Mouse (Mus musculus) embryonic facial prominence, embryonic 12.5 days (tissue): ENCODE measurements at regions not wholly inside any gene's neighbourhood (a gene's known extent, or its start where the extent isn't known, plus 50 kb on each side); places are given as distances from the start of the nearest gene placed in this dataset.
"Not testable (repeated sequence)": the region's sequence is repeated elsewhere in the genome, so short reads cannot be mapped to it uniquely, and the experiment has no call there.

Experiments used
- ATAC-seq: fragments of 200-750 bp; cut with Nextera tagmentation; 2 replicates; pipeline ENCODE4 v1.8.0; 2017; ENCODE audit not compliant: insufficient number of reproducible peaks, insufficient read depth, low FRiP score, low TSS enrichment
- H3K27ac ChIP-seq: fragments of 300-500 bp; sonication (generic); 2 replicates; pipeline ENCODE4 v1.5.1; 2016; ENCODE audit warnings: mild to moderate bottlenecking
- H3K27me3 ChIP-seq: fragments of 300-500 bp; sonication (generic); 2 replicates; pipeline ENCODE4 v1.6.1; 2016; ENCODE audit warnings: mild to moderate bottlenecking, moderate library complexity
- H3K36me3 ChIP-seq: fragments of 300-500 bp; sonication (generic); 2 replicates; pipeline ENCODE4 v1.6.1; 2016; ENCODE audit warnings: mild to moderate bottlenecking
- H3K4me1 ChIP-seq: fragments of 300-500 bp; sonication (generic); 2 replicates; pipeline ENCODE4 v1.6.1; 2016
- H3K4me2 ChIP-seq: fragments of 300-500 bp; sonication (generic); replicated peaks from 2 replicates; pipeline ENCODE4 v1.6.1; 2016; ENCODE audit warnings: mild to moderate bottlenecking, moderate library complexity
- H3K4me3 ChIP-seq: fragments of 300-500 bp; sonication (generic); 2 replicates; pipeline ENCODE4 v1.5.1; 2016; ENCODE audit warnings: mild to moderate bottlenecking
- H3K9ac ChIP-seq: fragments of 300-500 bp; sonication (generic); 2 replicates; pipeline ENCODE4 v1.6.1; 2016; ENCODE audit warnings: mild to moderate bottlenecking, moderate library complexity
- H3K9me3 ChIP-seq: fragments of 300-500 bp; sonication (generic); 2 replicates; pipeline ENCODE4 v1.6.1; 2016; ENCODE audit warnings: mild to moderate bottlenecking, moderate library complexity
- WGBS: fragments of 180-500 bp; shearing (Covaris S2); methylation state at CpG from one replicate; pipeline ENCODE4 v1.1.7; 2016; 5-methylcytosine and 5-hydroxymethylcytosine counted together

DNA sequence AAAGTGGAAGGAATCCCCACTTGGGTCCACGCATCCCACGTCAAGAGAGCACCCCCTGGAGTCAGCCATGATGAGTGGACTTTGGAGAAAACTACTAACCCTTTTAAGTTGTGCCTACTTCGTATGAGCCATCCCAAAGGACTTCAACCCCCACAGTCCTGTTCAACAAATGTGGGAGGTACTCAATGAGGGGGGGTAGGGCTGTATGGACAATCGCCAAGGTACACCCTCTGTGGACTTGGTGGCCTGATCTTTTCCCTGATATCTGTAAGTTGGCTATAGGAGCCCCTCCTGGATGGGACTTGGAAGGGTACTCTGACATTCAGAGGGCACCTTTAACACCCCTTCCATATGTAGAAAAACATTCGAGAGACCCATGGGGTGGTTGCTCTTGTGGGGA, 256.5 kb upstream of the Olfr161 start:
- H3K4me2 ChIP-seq, H3K4me1 ChIP-seq, ATAC-seq, H3K9ac ChIP-seq, H3K9me3 ChIP-seq, H3K36me3 ChIP-seq, H3K27me3 ChIP-seq, H3K27ac ChIP-seq, H3K4me3 ChIP-seq: not testable (repeated sequence)
- 82% methylated on average over 3 of the region's 5 CpGs for whole genome bisulfite sequencing

DNA sequence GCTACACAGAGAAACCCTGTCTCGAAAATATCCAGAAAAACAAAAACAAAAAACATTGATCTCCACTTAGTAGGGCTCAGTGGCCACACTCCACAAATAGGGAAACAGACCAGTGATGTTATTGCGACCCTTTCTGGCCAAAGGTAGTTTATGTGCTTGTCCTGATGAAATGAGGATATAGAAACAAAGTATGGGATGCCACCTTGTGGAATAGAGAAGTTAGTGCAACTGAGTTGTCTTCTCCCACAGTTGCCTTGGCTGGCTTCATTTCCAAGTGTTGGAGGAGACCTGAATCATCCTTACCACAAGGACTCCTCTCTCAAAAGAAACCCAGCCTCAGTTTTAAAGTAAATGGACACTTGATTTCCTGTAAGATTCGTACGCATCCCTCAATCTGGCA, 247.5 kb upstream of the Olfr161 start:
- not testable (repeated sequence) for H3K4me2 ChIP-seq, H3K4me1 ChIP-seq, H3K36me3 ChIP-seq, H3K4me3 ChIP-seq, H3K27ac ChIP-seq, H3K9me3 ChIP-seq, ATAC-seq, H3K9ac ChIP-seq, H3K27me3 ChIP-seq
- 30% methylated on average over 4 of the region's 4 CpGs for WGBS

GRCm38 (mm10) chr16:3344725-3345380, 246.0 kb upstream of the Olfr161 start:
- not testable (repeated sequence) for H3K4me3 ChIP-seq, ATAC-seq, H3K9me3 ChIP-seq, H3K36me3 ChIP-seq, H3K4me2 ChIP-seq, H3K27me3 ChIP-seq, H3K27ac ChIP-seq, H3K9ac ChIP-seq, H3K4me1 ChIP-seq
- WGBS: no CpG with 5 or more reads among the region's 1 CpGs

GRCm38 (mm10) chr16:3349382-3349781, 241.5 kb upstream of the Olfr161 start:
- H3K9me3 ChIP-seq, H3K27me3 ChIP-seq, H3K4me1 ChIP-seq, ATAC-seq, H3K4me3 ChIP-seq, H3K36me3 ChIP-seq, H3K9ac ChIP-seq, H3K27ac ChIP-seq, H3K4me2 ChIP-seq: not testable (repeated sequence)
- 80% methylated on average over 1 of the region's 4 CpGs for WGBS

- H3K4me1 ChIP-seq, H3K4me3 ChIP-seq, H3K27me3 ChIP-seq, H3K4me2 ChIP-seq, H3K9ac ChIP-seq, H3K27ac ChIP-seq, H3K9me3 ChIP-seq, H3K36me3 ChIP-seq: not testable (repeated sequence)
- peak; percentile 65 for ATAC-seq
- WGBS: 34% methylated on average over 3 of the region's 4 CpGs
These were observed 240.8 kb upstream of the Olfr161 start for GRCm38 (mm10) chr16:3349850-3350547.

- ATAC-seq: peak; percentile 89
- not testable (repeated sequence) for H3K27ac ChIP-seq
- whole genome bisulfite sequencing: 71% methylated on average over 7 of the region's 7 CpGs
These were observed 240.0 kb upstream of the Olfr161 start for GRCm38 (mm10) chr16:3350668-3351507.

GRCm38 (mm10) chr16:3351508-3352046, 239.3 kb upstream of the Olfr161 start:
- H3K4me3 ChIP-seq, H3K27ac ChIP-seq, H3K36me3 ChIP-seq, H3K4me2 ChIP-seq, H3K27me3 ChIP-seq, H3K4me1 ChIP-seq, H3K9me3 ChIP-seq, H3K9ac ChIP-seq: not testable (repeated sequence)
- WGBS: 84% methylated on average over 3 of the region's 3 CpGs
- peak; percentile 93 for ATAC-seq

More at GRCm38 (mm10) chr16:3350668-3351507, 240.0 kb upstream of the Olfr161 start:
- H3K36me3 ChIP-seq, H3K27me3 ChIP-seq, H3K9me3 ChIP-seq, H3K4me3 ChIP-seq, H3K4me2 ChIP-seq, H3K9ac ChIP-seq, H3K4me1 ChIP-seq: not testable (repeated sequence)
